25 mouse cellular contexts compared by ENCODE assay signal in the genomic region with DNA sequence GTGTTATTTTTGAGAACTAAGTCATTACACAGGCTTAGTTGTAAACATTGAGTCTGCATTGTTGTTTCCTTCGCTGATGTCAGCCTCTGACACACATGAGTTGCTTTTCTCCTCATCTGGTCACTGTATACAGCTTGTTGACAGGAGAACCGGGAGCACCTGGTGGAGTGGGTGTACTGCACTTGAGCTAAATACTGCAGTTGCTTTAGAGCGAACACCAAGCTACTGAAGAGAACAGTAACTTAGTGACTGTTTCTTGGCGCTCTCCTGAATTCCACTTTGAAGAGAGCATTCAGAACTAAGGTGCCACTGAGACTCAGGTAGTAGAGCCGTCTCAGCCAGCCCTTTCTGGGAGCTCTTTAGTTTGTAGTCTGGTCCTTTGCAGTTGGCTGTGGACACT.
DNase-seq lines count a peak whose midpoint lies in the region; ATAC-seq and TF ChIP-seq lines count a peak whose summit lies in the region.
"Had no signal": no experiment of that assay in that cellular context is flagged by ENCODE, and none has a peak within 500 bp of the region (broad histone marks: within the 10 kb centered on the region; RNA-seq: fewer than 3 reads in every experiment).

No protein-coding gene starts in this region.

- H3K4me2 ChIP-seq in forebrain, embryonic 12.5 days: no peak overlapping the region
- no peak overlapping the region for H3K4me2 ChIP-seq in forebrain, postnatal 0 days (ENCODE audit: low read depth)
- H3K4me2 ChIP-seq: heart, embryonic 12.5 days; heart, embryonic 15.5 days; hindbrain, embryonic 14.5 days had no signal

- TF ChIP-seq CTCF in forebrain, postnatal 0 days (IDR thresholded peaks at IDR 0.05; ENCODE audit: low read depth): no peak
- TF ChIP-seq CTCF in layer of hippocampus, adult 2 months (conservative IDR thresholded peaks at IDR 0.05): peak; percentile 20; the same call in 1 of the 2 replicates

- H3K27ac ChIP-seq in forebrain, embryonic 12.5 days: 0 out of 2 replicates have a peak overlapping the region, but pooled peaks have one; percentile 13
- H3K27ac ChIP-seq in forebrain, postnatal 0 days (ENCODE audit: low read depth, low read length): no peak overlapping the region
- no peak overlapping the region for H3K27ac ChIP-seq in layer of hippocampus, adult 2 months
- H3K27ac ChIP-seq: forebrain, embryonic 10.5 days; gastrocnemius, adult 2 months; heart, embryonic 15.5 days; hindbrain, embryonic 14.5 days; hindbrain, postnatal 0 days had no signal

- H3K4me1 ChIP-seq in forebrain, embryonic 12.5 days: no peaks in the 10 kb centered on the region
- no peaks in the 10 kb centered on the region for H3K4me1 ChIP-seq in forebrain, postnatal 0 days (ENCODE audit: insufficient read depth)
- H3K4me1 ChIP-seq: forebrain, embryonic 10.5 days; heart, embryonic 15.5 days had no signal

- H3K9me3 ChIP-seq in forebrain, embryonic 12.5 days: no peaks in the 10 kb centered on the region
- no peaks in the 10 kb centered on the region for H3K9me3 ChIP-seq in forebrain, postnatal 0 days (ENCODE audit: low read length)
- H3K9me3 ChIP-seq: forebrain, embryonic 10.5 days; heart, embryonic 12.5 days; heart, embryonic 15.5 days had no signal

- H3K9ac ChIP-seq in forebrain, embryonic 12.5 days: no peak overlapping the region
- H3K9ac ChIP-seq in forebrain, postnatal 0 days: no peak overlapping the region
- H3K9ac ChIP-seq: heart, embryonic 12.5 days; heart, embryonic 15.5 days; hindbrain, embryonic 14.5 days had no signal

- no peaks in the 10 kb centered on the region for H3K27me3 ChIP-seq in forebrain, embryonic 12.5 days
- no peaks in the 10 kb centered on the region for H3K27me3 ChIP-seq in forebrain, postnatal 0 days (ENCODE audit: insufficient read depth, low read length)
- H3K27me3 ChIP-seq: heart, embryonic 12.5 days; heart, embryonic 15.5 days had no signal

- 89% methylated on average over 5 of the region's 5 CpGs for WGBS in forebrain, embryonic 12.5 days
- 91% methylated on average over 5 of the region's 5 CpGs for WGBS in forebrain, postnatal 0 days

- no peak for DNase-seq in forebrain, postnatal 0 days
- DNase-seq in layer of hippocampus, adult 2 months (ENCODE audit: low spot score in 2 of 2): no peak
- DNase-seq in layer of hippocampus, postnatal 14 days (ENCODE audit: low spot score in 2 of 2): no peak
- peak; percentile 11 for DNase-seq in lung, postnatal 36 days
- DNase-seq in lung, postnatal 10 days: no peak
- DNase-seq in right cerebral cortex, postnatal 25 days: peak; percentile 12
- no peak for DNase-seq in right cerebral cortex, postnatal 10 days (ENCODE audit: low spot score in 2 of 2)
- DNase-seq: adrenal gland, adult 8-10 months; adrenal gland, postnatal 25 days; cerebellum, adult 18-20 months; cerebellum, adult 9-10 months; cerebellum, postnatal 14 days; gastrocnemius, adult 2 months; gastrocnemius, postnatal 14 days; heart, adult 11 months; heart, postnatal 14 days; heart, postnatal 4 days had no signal

- peaks cover 33% of the 10 kb centered on the region for H3K36me3 ChIP-seq in forebrain, embryonic 12.5 days (replicated peaks)
- H3K36me3 ChIP-seq in forebrain, postnatal 0 days (ENCODE audit: insufficient read depth): peaks cover 17% of the 10 kb centered on the region

- H3K4me3 ChIP-seq in forebrain, embryonic 12.5 days (replicated peaks): no peak overlapping the region
- no peak overlapping the region for H3K4me3 ChIP-seq in forebrain, postnatal 0 days (ENCODE audit: low read depth, low read length)
- H3K4me3 ChIP-seq in layer of hippocampus, adult 2 months: no peak overlapping the region
- H3K4me3 ChIP-seq: forebrain, embryonic 10.5 days; gastrocnemius, adult 2 months; heart, embryonic 12.5 days; heart, embryonic 15.5 days had no signal

- ATAC-seq in forebrain, embryonic 12.5 days (ENCODE audit: low FRiP score): no peak
- no peak for ATAC-seq in forebrain, postnatal 0 days
- ATAC-seq: activated CD4-positive, CD25-positive, alpha-beta regulatory T cell, adult 4 months; forebrain, embryonic 14.5 days; hindbrain, postnatal 0 days had no signal

Comparison
In these comparisons a context has a peak if more than half of its experiments do, and no peak if none do; other contexts are left out.
1. DNase-seq: peak in lung, postnatal 36 days (single experiment) and right cerebral cortex, postnatal 25 days (single experiment); none in forebrain, postnatal 0 days (single experiment), layer of hippocampus, adult 2 months (0 of 2), layer of hippocampus, postnatal 14 days (0 of 2), lung, postnatal 10 days (single experiment) and right cerebral cortex, postnatal 10 days (0 of 2).